Mouse (Mus musculus) midbrain, embryonic 12.5 days (tissue): Measurements from ENCODE around the gene Sp2. TPM values are rescaled to one million over a fixed set of nuclear protein-coding genes. Genes with fewer than 3 reads are reported as not detected.
A peak's percentile ranks its signal among the peaks of the same experiment; 100 is the strongest.

Experiments used
- ATAC-seq: fragments of 200-750 bp; cut with Nextera tagmentation; 2 replicates; pipeline ENCODE4 v1.8.0; 2017; ENCODE audit warnings: low read depth, moderate TSS enrichment, moderate library complexity; ENCODE audit not compliant: low FRiP score
- H3K27ac ChIP-seq: fragments of 300-500 bp; sonication (generic); replicated peaks from 2 replicates; pipeline ENCODE4 v1.5.1; 2016; ENCODE audit warnings: mild to moderate bottlenecking
- H3K27me3 ChIP-seq: fragments of 300-500 bp; sonication (generic); 2 replicates; pipeline ENCODE4 v1.6.1; 2016; ENCODE audit warnings: mild to moderate bottlenecking
- H3K36me3 ChIP-seq: fragments of 300-500 bp; sonication (generic); 2 replicates; pipeline ENCODE4 v1.6.1; 2016
- H3K4me1 ChIP-seq: fragments of 300-500 bp; sonication (generic); 2 replicates; pipeline ENCODE4 v1.6.1; 2016
- H3K4me2 ChIP-seq: fragments of 300-500 bp; sonication (generic); replicated peaks from 2 replicates; pipeline ENCODE4 v1.6.1; 2016; ENCODE audit warnings: mild to moderate bottlenecking, moderate library complexity
- H3K4me3 ChIP-seq: fragments of 300-500 bp; sonication (generic); 2 replicates; pipeline ENCODE4 v1.5.1; 2016; ENCODE audit warnings: mild to moderate bottlenecking
- H3K9ac ChIP-seq: fragments of 300-500 bp; sonication (generic); replicated peaks from 2 replicates; pipeline ENCODE4 v1.6.1; 2016; ENCODE audit warnings: mild to moderate bottlenecking, moderate library complexity
- H3K9me3 ChIP-seq: fragments of 300-500 bp; sonication (generic); 2 replicates; pipeline ENCODE4 v1.6.1; 2016; ENCODE audit warnings: mild to moderate bottlenecking
- WGBS: fragments of 180-500 bp; shearing (Covaris S2); methylation state at CpG from one replicate; pipeline ENCODE4 v1.1.7; 2016; 5-methylcytosine and 5-hydroxymethylcytosine counted together
- polyA plus RNA-seq: library from polyadenylated mRNA; unstranded; fragments of >200 nt; fragmentation: Nextera tagmentation; extraction: Ambion mirVana; gene quantifications from 2 replicates; pipeline ENCODE4 v1.2.1, GENCODE M21; 2016

The Sp2 gene
- polyA plus RNA-seq, 1 experiment from 2014 or later = 23.4 TPM

DNA sequence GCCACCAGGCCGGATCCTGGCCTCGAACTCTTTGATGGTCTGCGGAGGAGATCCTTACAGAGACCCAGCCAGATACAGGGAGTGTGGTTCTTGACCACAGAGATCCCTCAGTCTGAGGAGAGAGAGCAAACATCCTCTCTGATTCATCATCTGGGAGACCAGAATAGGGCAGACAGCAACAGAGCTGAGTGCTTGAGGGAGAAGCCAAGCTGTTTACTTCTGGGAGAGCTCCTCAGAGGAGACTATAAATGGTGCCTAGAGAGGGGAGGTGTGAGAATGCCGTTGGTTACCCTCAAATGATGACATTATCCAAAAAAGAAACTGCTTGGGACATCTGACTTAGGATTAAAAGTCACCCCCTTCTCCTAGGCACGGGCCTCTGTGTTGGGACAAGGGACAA lies 8.7 kb upstream of the Sp2 start:
- Histone ChIP-seq H3K4me2 (no peak overlapping the region), H3K4me3 (no peak overlapping the region), H3K9ac (no peak overlapping the region), H3K4me1 (peaks cover 24% of the 10 kb centered on the region), H3K27ac (no peak overlapping the region), H3K36me3 (no peaks in the 10 kb centered on the region), H3K27me3 (peaks cover 65% of the 10 kb centered on the region), H3K9me3 (no peaks in the 10 kb centered on the region)
- WGBS = 79% methylated on average over 5 of the region's 5 CpGs
- ATAC-seq = no peak

DNA sequence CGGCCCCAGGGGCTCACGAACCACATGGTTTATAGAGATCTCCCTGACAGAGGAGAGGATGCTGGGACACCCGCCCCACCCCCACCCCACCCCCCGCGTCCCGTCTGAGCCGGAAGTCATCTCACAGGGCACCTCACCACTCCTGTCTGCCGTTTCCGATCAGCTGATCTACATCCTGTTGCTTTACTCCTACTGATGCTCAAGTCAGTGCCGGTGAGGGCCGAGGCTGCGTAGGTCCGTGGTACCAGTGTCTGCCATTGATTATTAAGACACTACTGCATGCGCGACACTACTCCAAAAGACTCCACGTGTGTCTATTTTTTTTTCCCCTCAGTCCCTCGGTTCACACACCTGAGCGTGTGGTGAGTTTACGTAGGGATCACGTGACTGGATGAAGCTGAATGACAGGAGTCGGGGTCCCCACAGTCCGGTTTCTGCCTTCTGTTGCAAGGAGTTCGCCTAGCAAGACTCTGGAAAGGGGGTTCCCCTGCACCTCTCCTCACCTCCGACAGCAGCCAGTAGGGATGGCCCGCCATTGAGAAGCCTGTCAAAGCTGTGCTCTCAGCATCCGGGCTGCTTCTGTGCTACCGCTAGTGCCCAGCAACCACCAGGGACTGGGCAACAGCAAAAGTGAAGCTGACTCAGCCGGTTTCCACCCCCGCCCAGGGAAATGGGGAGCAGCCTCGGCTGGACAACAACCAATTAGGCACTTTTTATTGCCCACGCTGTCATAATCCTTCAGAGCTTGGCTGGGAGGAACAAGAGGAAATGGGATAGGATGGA lies 5.3 kb upstream of the Sp2 start:
- Histone ChIP-seq H3K9me3 (no peaks in the 10 kb centered on the region), H3K27me3 (peaks cover 77% of the 10 kb centered on the region), H3K27ac (no peak overlapping the region), H3K4me2 (peak overlapping the region; percentile 55), H3K9ac (0 out of 2 replicates have a peak overlapping the region, but pooled peaks have one; percentile 21), H3K4me3 (peak overlapping the region; percentile 32), H3K36me3 (no peaks in the 10 kb centered on the region), H3K4me1 (peaks cover 11% of the 10 kb centered on the region)
- 7% methylated on average over 30 of the region's 31 CpGs for WGBS
- no peak for ATAC-seq

DNA sequence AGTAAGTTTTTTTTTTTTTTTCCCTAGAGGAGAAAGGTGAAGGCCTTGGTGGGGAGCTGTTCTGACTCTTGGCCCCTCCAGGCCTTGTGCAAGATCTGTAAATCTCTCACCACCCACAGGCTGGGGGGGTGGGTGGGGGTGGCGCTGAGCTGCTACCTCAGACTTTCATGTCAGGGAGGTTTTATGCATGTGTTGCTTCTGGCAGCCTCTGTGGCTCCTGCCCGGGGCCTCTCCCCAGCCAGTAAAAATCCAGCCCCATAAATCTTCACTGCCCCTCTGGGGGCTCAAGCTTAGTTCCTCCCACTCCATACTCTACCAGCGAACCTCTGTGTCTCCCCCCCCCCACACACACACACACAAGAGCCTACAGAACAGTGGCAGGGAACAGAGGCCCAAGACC lies 3.7 kb upstream of the Sp2 start:
- 65% methylated on average over 3 of the region's 3 CpGs for WGBS

DNA sequence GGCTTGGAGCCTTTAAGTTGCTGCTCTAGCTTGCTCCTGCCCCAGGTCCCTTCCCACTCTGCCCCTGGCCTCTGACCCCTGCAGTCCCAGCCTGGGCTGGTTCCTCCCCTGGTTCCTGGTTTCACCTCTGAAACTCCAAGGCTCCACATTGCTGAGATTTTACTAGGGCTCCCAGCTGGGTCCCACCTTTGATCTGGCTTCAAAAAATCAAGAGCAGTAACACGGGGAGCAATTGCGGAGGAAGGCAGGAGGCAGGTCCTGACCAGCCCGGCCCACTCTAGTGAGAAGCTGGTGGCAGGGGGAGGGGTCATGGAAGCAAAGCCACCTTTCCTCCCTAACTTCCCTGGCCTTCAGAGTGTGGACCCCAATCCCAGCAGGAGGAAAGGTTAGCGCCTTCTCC lies 2.1 kb upstream of the Sp2 start:
- 22% methylated on average over 4 of the region's 4 CpGs for WGBS
- no peak overlapping the region for H3K4me2 ChIP-seq
- no peak overlapping the region for H3K27ac ChIP-seq
- no peak overlapping the region; the same call in 1 of the 2 replicates for H3K9ac ChIP-seq
- no peak for ATAC-seq
- H3K4me3 ChIP-seq = no peak overlapping the region
- peaks cover 14% of the 10 kb centered on the region for H3K4me1 ChIP-seq
- no peaks in the 10 kb centered on the region for H3K36me3 ChIP-seq
- no peaks in the 10 kb centered on the region for H3K9me3 ChIP-seq
- peaks cover 76% of the 10 kb centered on the region for H3K27me3 ChIP-seq

More for the DNA sequence above, 3.7 kb upstream of the Sp2 start:
- no peak for ATAC-seq
- no peak overlapping the region for H3K27ac ChIP-seq
- H3K4me1 ChIP-seq = peaks cover 14% of the 10 kb centered on the region
- no peaks in the 10 kb centered on the region for H3K36me3 ChIP-seq
- H3K9ac ChIP-seq = no peak overlapping the region
- no peak overlapping the region for H3K4me3 ChIP-seq
- no peak overlapping the region for H3K4me2 ChIP-seq
- no peaks in the 10 kb centered on the region for H3K9me3 ChIP-seq
- peaks cover 73% of the 10 kb centered on the region for H3K27me3 ChIP-seq

GRCm38 (mm10) chr11:96982355-96982754 lies 404 bp downstream of the Sp2 start:
- Histone ChIP-seq H3K36me3 (no peaks in the 10 kb centered on the region), H3K9ac (peak overlapping the region; percentile 40; the same call in 1 of the 2 replicates), H3K9me3 (no peaks in the 10 kb centered on the region), H3K4me3 (no peak overlapping the region), H3K4me1 (peaks cover 11% of the 10 kb centered on the region), H3K27me3 (peaks cover 53% of the 10 kb centered on the region), H3K4me2 (no peak overlapping the region; the same call in 1 of the 2 replicates), H3K27ac (no peak overlapping the region)
- 1% methylated on average over 7 of the region's 7 CpGs for WGBS
- no peak for ATAC-seq

DNA sequence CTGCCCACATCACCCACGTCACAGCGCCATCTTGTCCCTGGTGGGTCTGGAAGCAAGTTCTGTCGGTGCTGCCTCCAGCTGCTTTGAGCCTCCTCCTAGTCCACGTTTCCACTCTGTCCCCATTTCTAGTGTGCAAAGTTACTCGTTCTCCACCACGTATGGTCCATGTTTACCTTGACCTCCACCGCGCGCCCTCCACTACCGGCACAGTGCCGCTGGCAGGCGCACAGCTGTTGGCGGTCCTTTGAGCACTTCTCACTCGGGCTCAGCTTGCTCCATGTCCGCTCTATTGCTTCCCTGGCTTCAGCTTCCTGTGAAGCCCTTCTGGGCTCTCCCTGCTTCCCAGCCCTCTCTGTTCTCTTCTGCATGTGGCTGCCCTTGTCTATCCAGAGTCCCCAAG lies 1.3 kb downstream of the Sp2 start:
- Histone ChIP-seq H3K27ac (no peak overlapping the region), H3K4me1 (peaks cover 15% of the 10 kb centered on the region), H3K36me3 (no peaks in the 10 kb centered on the region), H3K27me3 (peaks cover 44% of the 10 kb centered on the region), H3K4me2 (no peak overlapping the region), H3K9ac (no peak overlapping the region), H3K9me3 (no peaks in the 10 kb centered on the region), H3K4me3 (no peak overlapping the region)
- 80% methylated on average over 15 of the region's 15 CpGs for WGBS
- ATAC-seq = no peak

DNA sequence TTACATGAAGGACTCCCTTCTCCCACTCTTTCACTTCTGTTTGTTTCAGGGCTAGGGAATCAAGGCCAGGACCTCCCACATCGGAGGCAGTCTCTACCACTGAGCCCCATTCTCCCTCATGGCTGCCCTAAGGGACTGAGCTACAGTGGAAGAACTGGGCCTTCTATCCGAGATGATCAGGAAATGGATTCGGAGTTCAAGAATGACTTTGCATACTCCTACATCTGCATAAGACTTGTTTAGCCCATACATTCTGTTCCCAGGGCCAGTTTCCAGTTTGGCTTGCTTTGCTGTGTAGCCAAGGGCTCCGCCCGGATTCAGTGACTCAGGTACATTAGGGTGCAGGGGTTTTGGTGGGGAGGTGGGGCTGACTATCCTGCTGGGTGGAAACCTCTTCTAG lies 2.7 kb downstream of the Sp2 start:
- H3K9me3 ChIP-seq = no peaks in the 10 kb centered on the region
- H3K27ac ChIP-seq = no peak overlapping the region
- H3K36me3 ChIP-seq = no peaks in the 10 kb centered on the region
- H3K4me3 ChIP-seq = no peak overlapping the region
- 76% methylated on average over 5 of the region's 5 CpGs for WGBS
- H3K9ac ChIP-seq = no peak overlapping the region
- no peak for ATAC-seq
- H3K4me1 ChIP-seq = peaks cover 24% of the 10 kb centered on the region
- H3K27me3 ChIP-seq = peaks cover 30% of the 10 kb centered on the region
- no peak overlapping the region for H3K4me2 ChIP-seq

GRCm38 (mm10) chr11:96979329-96979728 lies 3.4 kb downstream of the Sp2 start:
- H3K9me3 ChIP-seq = no peaks in the 10 kb centered on the region
- no peak for ATAC-seq
- H3K4me3 ChIP-seq = no peak overlapping the region
- 85% methylated on average over 7 of the region's 7 CpGs for WGBS
- peaks cover 23% of the 10 kb centered on the region for H3K27me3 ChIP-seq
- no peak overlapping the region for H3K27ac ChIP-seq
- no peak overlapping the region for H3K9ac ChIP-seq
- H3K4me1 ChIP-seq = peaks cover 24% of the 10 kb centered on the region
- no peaks in the 10 kb centered on the region for H3K36me3 ChIP-seq
- no peak overlapping the region for H3K4me2 ChIP-seq

- WGBS = 34% methylated on average over 17 of the region's 17 CpGs
- peak overlapping the region; percentile 81 for H3K27ac ChIP-seq
- peaks cover 16% of the 10 kb centered on the region for H3K27me3 ChIP-seq
- no peaks in the 10 kb centered on the region for H3K9me3 ChIP-seq
- ATAC-seq = no peak
- peak overlapping the region; percentile 71 for H3K9ac ChIP-seq
- peak overlapping the region; percentile 94 for H3K4me3 ChIP-seq
- peaks cover 24% of the 10 kb centered on the region for H3K4me1 ChIP-seq
- peak overlapping the region; percentile 82 for H3K4me2 ChIP-seq
- no peaks in the 10 kb centered on the region for H3K36me3 ChIP-seq
Measured at GRCm38 (mm10) chr11:96978401-96979246, 4.1 kb downstream of the Sp2 start.

- peaks cover 11% of the 10 kb centered on the region; the same call in 1 of the 2 replicates for H3K27me3 ChIP-seq
- H3K4me2 ChIP-seq = peak overlapping the region; percentile 91
- peak; percentile 98 for ATAC-seq
- peak overlapping the region; percentile 94 for H3K4me3 ChIP-seq
- H3K27ac ChIP-seq = peak overlapping the region; percentile 95
- no peaks in the 10 kb centered on the region for H3K36me3 ChIP-seq
- WGBS = under 1% methylated on average over 45 of the region's 45 CpGs
- H3K9ac ChIP-seq = peak overlapping the region; percentile 97
- peaks cover 24% of the 10 kb centered on the region for H3K4me1 ChIP-seq
- H3K9me3 ChIP-seq = no peaks in the 10 kb centered on the region
Measured at GRCm38 (mm10) chr11:96977606-96978400, 5.0 kb downstream of the Sp2 start.

DNA sequence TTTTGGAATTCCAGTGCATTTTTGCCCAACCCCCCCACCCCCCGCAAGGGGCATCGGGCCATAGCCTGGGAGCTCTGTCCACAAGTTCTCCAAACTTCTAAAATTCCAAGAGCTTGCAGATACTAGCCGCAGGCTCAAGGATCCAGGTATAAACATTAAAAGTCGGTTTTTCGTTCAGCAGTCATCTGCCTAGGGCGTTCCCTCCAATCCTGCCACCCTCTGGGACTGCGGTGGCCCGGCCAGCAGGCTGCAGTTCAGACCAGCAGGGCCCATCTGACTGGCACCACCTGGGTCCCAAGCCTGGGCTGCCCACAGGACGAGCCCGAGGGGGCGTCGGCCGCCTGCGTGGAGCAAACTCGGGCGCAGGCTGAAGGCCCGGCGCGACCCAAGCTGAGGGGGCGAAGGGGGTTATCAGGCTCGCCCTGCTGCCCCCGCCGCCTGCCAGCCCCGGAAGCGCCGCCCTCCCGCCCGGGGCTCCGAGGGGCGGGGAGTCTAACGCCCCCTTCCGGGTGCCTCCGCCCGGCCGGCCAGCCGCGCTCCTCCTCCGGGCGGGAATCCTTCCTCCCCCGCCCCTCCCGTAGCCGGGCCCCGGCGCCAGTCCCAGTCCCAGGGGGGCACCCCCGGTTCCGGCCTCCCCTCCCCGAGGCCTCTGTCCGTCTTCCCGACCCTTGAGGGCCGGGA lies 5.7 kb downstream of the Sp2 start:
- peak overlapping the region; percentile 91 for H3K4me2 ChIP-seq
- no peaks in the 10 kb centered on the region for H3K9me3 ChIP-seq
- peak overlapping the region; percentile 97 for H3K9ac ChIP-seq
- WGBS = under 1% methylated on average over 44 of the region's 50 CpGs
- H3K4me1 ChIP-seq = peaks cover 27% of the 10 kb centered on the region
- peak; percentile 82 for ATAC-seq
- H3K36me3 ChIP-seq = no peaks in the 10 kb centered on the region
- peak overlapping the region; percentile 95 for H3K27ac ChIP-seq
- peak overlapping the region; percentile 94 for H3K4me3 ChIP-seq
- peaks cover 6% of the 10 kb centered on the region; the same call in 1 of the 2 replicates for H3K27me3 ChIP-seq
